Mouse (Mus musculus) C2C12 (cell line): ENCODE measurements around the gene Gm3182. TPM values are rescaled to one million over a fixed set of nuclear protein-coding genes. Genes with fewer than 3 reads are reported as not detected.
"Not testable (repeated sequence)": the region's sequence is repeated elsewhere in the genome, so short reads cannot be mapped to it uniquely, and the experiment has no call there.

Source experiments
- H3K27me3 ChIP-seq: one replicate; pipeline ENCODE4 v1.6.1; 2011; ENCODE audit not compliant: control insufficient read depth, insufficient read depth, insufficient read length
- H3K36me3 ChIP-seq: one replicate; pipeline ENCODE4 v1.6.1; 2011; ENCODE audit not compliant: control insufficient read depth, insufficient read depth
- H3K4me3 ChIP-seq: one replicate; pipeline ENCODE4 v1.5.1; 2011; ENCODE audit warnings: mild to moderate bottlenecking, control low read depth; ENCODE audit not compliant: poor library complexity, insufficient read depth, severe bottlenecking
- H3K79me2 ChIP-seq: one replicate; pipeline ENCODE4 v1.6.1; 2011; ENCODE audit not compliant: control insufficient read depth, insufficient read depth
- H3K79me3 ChIP-seq: one replicate; pipeline ENCODE4 v1.6.1; 2011; ENCODE audit warnings: low read depth, control low read depth
- H3ac ChIP-seq: one replicate; pipeline ENCODE3; 2011; ENCODE audit warnings: low read depth; ENCODE audit not compliant: control insufficient read depth, insufficient read length
- long read RNA-seq, 2 experiments: library from polyadenylated mRNA; unstranded; transcript quantifications; one replicate each; pipeline ENCODE4 v2.0.0; 2019 to 2020
- polyA plus RNA-seq: library from polyadenylated mRNA; unstranded; fragments of >200 nt; fragmentation: generic; extraction: Trizol; gene quantifications from one replicate; pipeline ENCODE4 v1.2.1, GENCODE M21; 2012; ENCODE audit warnings: missing spikeins

Gene Gm3182
- polyA plus RNA-seq, result not detected
- long read RNA-seq, experiment 1, result 0 reads
- long read RNA-seq, experiment 2, result 0 reads

DNA sequence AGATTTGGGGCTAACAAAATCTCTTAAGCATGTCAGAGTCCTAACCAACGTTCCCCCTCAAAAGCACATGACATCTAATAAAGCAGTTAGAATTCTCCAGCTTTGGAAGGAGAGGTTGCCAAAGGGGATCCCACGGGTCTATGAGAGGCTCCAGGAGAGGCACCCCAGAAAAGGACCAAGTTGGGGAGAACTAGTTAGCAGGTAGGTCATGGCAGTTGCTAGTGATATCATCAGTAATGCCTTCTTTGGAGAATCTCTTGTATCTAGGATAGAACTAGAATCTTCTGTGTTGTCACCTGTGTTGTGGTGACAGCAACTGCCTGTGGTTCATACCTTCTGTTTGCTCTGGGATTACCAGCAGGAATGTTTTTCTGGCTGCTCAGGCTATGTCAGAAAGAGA lies at the start of gene Gm3182:
Gene Gm3182 (plus strand): TSS at position 301 of the 400 bp plus-strand sequence.
- H3K36me3 ChIP-seq, H3K79me3 ChIP-seq, H3K4me3 ChIP-seq, H3K27me3 ChIP-seq, H3ac ChIP-seq, H3K79me2 ChIP-seq: not testable (repeated sequence)

DNA sequence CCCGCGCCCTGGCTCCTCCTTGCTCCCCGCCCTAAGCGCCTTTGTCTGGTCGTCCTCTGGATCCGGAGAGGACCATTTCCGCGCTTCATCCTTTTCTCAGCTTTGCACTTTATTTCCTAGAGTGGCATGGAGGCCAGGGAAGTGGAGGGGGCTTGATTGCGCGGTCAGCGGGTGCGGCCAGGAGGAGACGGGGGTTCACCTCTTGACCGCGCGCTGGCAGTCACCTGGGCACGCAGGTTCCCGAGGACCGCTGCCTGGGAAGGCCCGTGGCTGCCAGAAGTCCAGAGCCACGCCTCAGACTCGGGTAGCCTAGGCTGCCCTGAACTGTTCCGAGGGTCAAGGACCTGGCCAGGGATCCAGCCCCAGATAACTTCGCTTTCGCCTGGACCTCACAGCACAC lies 17.9 kb downstream of the Gm3182 start:
- H3K4me3 ChIP-seq, H3K36me3 ChIP-seq, H3K27me3 ChIP-seq, H3K79me2 ChIP-seq, H3K79me3 ChIP-seq, H3ac ChIP-seq: not testable (repeated sequence)

Other genes with a start within 250 kb of the Gm3182 start
- not detected for gene Gm3138, start 232.1 kb upstream of the Gm3182 start, polyA plus RNA-seq
- gene Gm3149, start 164.5 kb upstream of the Gm3182 start, polyA plus RNA-seq, result not detected
- not detected for gene 2610042L04Rik, start 147.0 kb upstream of the Gm3182 start, polyA plus RNA-seq
- gene Gm3159, start 84.2 kb upstream of the Gm3182 start, polyA plus RNA-seq, result not detected
- gene Gm3164, start 66.3 kb upstream of the Gm3182 start, polyA plus RNA-seq, result not detected
- not detected for gene Gm3173, start 50.8 kb upstream of the Gm3182 start, polyA plus RNA-seq
- gene Gm3047, start 73.7 kb downstream of the Gm3182 start, polyA plus RNA-seq, result not detected
- not detected for gene Gm8159, start 150.6 kb downstream of the Gm3182 start, polyA plus RNA-seq
- gene Gm3239, start 182.4 kb downstream of the Gm3182 start, polyA plus RNA-seq, result not detected
- gene Gm7876, start 227.5 kb downstream of the Gm3182 start, polyA plus RNA-seq, result not detected
- gene Gm3252, start 245.0 kb downstream of the Gm3182 start, polyA plus RNA-seq, result not detected